8 mouse cellular contexts compared by ENCODE assay signal in genomic region chr7:16207496-16207895, GRCm38 (mm10). TPM values are rescaled to one million over a fixed set of nuclear protein-coding genes. Genes with fewer than 3 reads are reported as not detected.
DNase-seq lines count a peak whose midpoint lies in the region; ATAC-seq lines count a peak whose summit lies in the region.

No protein-coding gene starts in this region.

- no peak for DNase-seq in frontal cortex, postnatal 10 days (ENCODE audit: low spot score in 2 of 2)
- peak; percentile 41 for DNase-seq in thymus, postnatal 0 days (ENCODE audit: low spot score)
- no peak for DNase-seq in thymus, postnatal 10 days (ENCODE audit: low spot score in 2 of 2)
- peak; percentile 26 to 33 for DNase-seq in layer of hippocampus, adult 8-10 months (ENCODE audit: low spot score in 2 of 2)
- no peak for DNase-seq in embryo, embryonic 10 days (ENCODE audit: low spot score)
- DNase-seq in ovary, postnatal 14 days (ENCODE audit: low spot score): no peak

- ATAC-seq in frontal cortex, adult (ENCODE audit: low TSS enrichment): peak; percentile 90
- peak; percentile 63 for ATAC-seq in neutrophil, adult 5-6 weeks (ENCODE audit: extremely low read depth, insufficient number of reproducible peaks, low FRiP score, poor library complexity, severe bottlenecking)

RNA-seq across cellular contexts. Expression of gene Dhx34, which starts 14.3 kb away (rescaled TPM):
- polyA plus RNA-seq in thymus, postnatal 0 days (2015; fragmentation: Nextera tagmentation; extraction: Ambion mirVana): 18.4 and 18.7 TPM in 2 replicates
- total RNA-seq in layer of hippocampus, adult 8-10 months (2022): 10 to 100 TPM; 12.4 to 17.6 (median 13.5) TPM
- 12.5 and 12.9 TPM in 2 replicates for total RNA-seq in neutrophil, adult 5-6 weeks (2017)

RNA-seq across cellular contexts. Expression of gene Meis3, which starts 32.6 kb away (rescaled TPM):
- polyA plus RNA-seq in thymus, postnatal 0 days (2015; fragmentation: Nextera tagmentation; extraction: Ambion mirVana): 20.7 and 21.1 TPM in 2 replicates
- total RNA-seq in layer of hippocampus, adult 8-10 months (2022): 10 to 100 TPM; 36.4 to 42.8 (median 40.1) TPM
- 2.5 and 4.5 TPM in 2 replicates for total RNA-seq in neutrophil, adult 5-6 weeks (2017)

RNA-seq across cellular contexts. Expression of gene C5ar2, which starts 36.5 kb away (rescaled TPM):
- 0.04 and 0.14 TPM in 2 replicates for polyA plus RNA-seq in thymus, postnatal 0 days (2015; fragmentation: Nextera tagmentation; extraction: Ambion mirVana)
- total RNA-seq in layer of hippocampus, adult 8-10 months (2022): 1 to 10 TPM in 2 of 4 experiments, under 1 TPM in 2; 0.54 to 1.7 (median 1.1) TPM
- 74.4 and 76.5 TPM in 2 replicates for total RNA-seq in neutrophil, adult 5-6 weeks (2017)

RNA-seq across cellular contexts. Expression of gene C5ar1, which starts 51.8 kb away (rescaled TPM):
- 1.1 and 1.2 TPM in 2 replicates for polyA plus RNA-seq in thymus, postnatal 0 days (2015; fragmentation: Nextera tagmentation; extraction: Ambion mirVana)
- 1 to 10 TPM in 3 of 4 experiments, under 1 TPM in 1; 0.61 to 5.4 (median 3.0) TPM for total RNA-seq in layer of hippocampus, adult 8-10 months (2022)
- total RNA-seq in neutrophil, adult 5-6 weeks (2017): 119 and 133 TPM in 2 replicates

Comparison
In these comparisons a context has a peak if more than half of its experiments do, and no peak if none do; other contexts are left out.
1. DNase-seq: peak in thymus, postnatal 0 days (single experiment) and layer of hippocampus, adult 8-10 months (2 of 2); none in frontal cortex, postnatal 10 days (0 of 2), thymus, postnatal 10 days (0 of 2), embryo, embryonic 10 days (single experiment) and ovary, postnatal 14 days (single experiment).
2. RNA of gene C5ar2, which starts 36.5 kb away (total RNA-seq): 74.4 to 76.5 TPM in neutrophil, adult 5-6 weeks; 0.54 to 1.7 TPM in layer of hippocampus, adult 8-10 months; every median in the first group is over 10 times any median in the second.